Mouse (Mus musculus) heart, embryonic 16.5 days (tissue): ENCODE results near the gene Tmem138. TPM values are rescaled to one million over a fixed set of nuclear protein-coding genes. Genes with fewer than 3 reads are reported as not detected.

ENCODE experiments used
- ATAC-seq: fragments of 200-750 bp; cut with Nextera tagmentation; replicated peaks from 2 replicates; pipeline ENCODE4 v1.8.0; 2017; ENCODE audit warnings: moderate number of reproducible peaks; ENCODE audit not compliant: insufficient read depth, low FRiP score; ENCODE audit errors: extremely low read depth
- H3K27ac ChIP-seq: fragments of 300-500 bp; sonication (generic); 2 replicates; pipeline ENCODE4 v1.5.1; 2014; ENCODE audit warnings: mild to moderate bottlenecking, low read length, control low read depth, moderate library complexity
- H3K27me3 ChIP-seq: fragments of 300-500 bp; sonication (generic); 2 replicates; pipeline ENCODE4 v1.6.1; 2014; ENCODE audit warnings: low read length, mixed read lengths; ENCODE audit not compliant: control insufficient read depth, insufficient read depth
- H3K36me3 ChIP-seq: fragments of 300-500 bp; sonication (generic); 2 replicates; pipeline ENCODE4 v1.6.1; 2014; ENCODE audit not compliant: control insufficient read depth, insufficient read depth
- H3K4me1 ChIP-seq: fragments of 300-500 bp; sonication (generic); 2 replicates; pipeline ENCODE4 v1.6.1; 2014; ENCODE audit warnings: low read length, mixed read lengths; ENCODE audit not compliant: control insufficient read depth, insufficient read depth
- H3K4me2 ChIP-seq: fragments of 300-500 bp; sonication (generic); 2 replicates; pipeline ENCODE4 v1.6.1; 2014; ENCODE audit warnings: low read depth, mild to moderate bottlenecking, control low read depth, low read length
- H3K4me3 ChIP-seq: fragments of 300-500 bp; sonication (generic); 2 replicates; pipeline ENCODE4 v1.5.1; 2014; ENCODE audit warnings: mild to moderate bottlenecking, control low read depth, low read length
- H3K9ac ChIP-seq: fragments of 300-500 bp; sonication (generic); 2 replicates; pipeline ENCODE4 v1.6.1; 2014; ENCODE audit warnings: low read length, control low read depth
- H3K9me3 ChIP-seq: fragments of 300-500 bp; sonication (generic); replicated peaks from 2 replicates; pipeline ENCODE4 v1.6.1; 2016; ENCODE audit warnings: low read length; ENCODE audit not compliant: control insufficient read depth
- WGBS: fragments of 180-500 bp; shearing (Covaris S2); extraction: QIAGEN DNeasy Blood & Tissue Kit; methylation state at CpG from one replicate; pipeline ENCODE4 v1.1.7; 2014; 5-methylcytosine and 5-hydroxymethylcytosine counted together
- polyA plus RNA-seq: library from polyadenylated mRNA; unstranded; fragments of >200 nt; fragmentation: Nextera tagmentation; extraction: Ambion mirVana; gene quantifications from 2 replicates; pipeline ENCODE4 v1.2.1, GENCODE M21; 2015

Tmem138 gene
- polyA plus RNA-seq, 1 experiment from 2014 or later = 25.1 TPM

GRCm38 (mm10) chr19:10602247-10602769 is 25.1 kb upstream of the Tmem138 start:
- WGBS = 14% methylated on average over 6 of the region's 6 CpGs
- H3K27me3 ChIP-seq = no peaks in the 10 kb centered on the region
- no peak for ATAC-seq
- peak overlapping the region; percentile 67 for H3K4me2 ChIP-seq
- no peaks in the 10 kb centered on the region for H3K36me3 ChIP-seq
- peak overlapping the region; percentile 42 for H3K4me3 ChIP-seq
- H3K4me1 ChIP-seq = peaks cover 21% of the 10 kb centered on the region
- H3K9me3 ChIP-seq = no peaks in the 10 kb centered on the region
- peak overlapping the region; percentile 86 for H3K27ac ChIP-seq
- peak overlapping the region; percentile 72 for H3K9ac ChIP-seq

- H3K4me1 ChIP-seq = peaks cover 11% of the 10 kb centered on the region
- no peak overlapping the region for H3K27ac ChIP-seq
- no peaks in the 10 kb centered on the region for H3K9me3 ChIP-seq
- H3K4me2 ChIP-seq = no peak overlapping the region
- H3K4me3 ChIP-seq = no peak overlapping the region
- no peak overlapping the region for H3K9ac ChIP-seq
- 83% methylated on average over 2 of the region's 2 CpGs for WGBS
- H3K36me3 ChIP-seq = no peaks in the 10 kb centered on the region
- ATAC-seq = no peak
- no peaks in the 10 kb centered on the region for H3K27me3 ChIP-seq
Observed at GRCm38 (mm10) chr19:10599648-10600047, 22.5 kb upstream of the Tmem138 start.

- Histone ChIP-seq H3K36me3 (no peaks in the 10 kb centered on the region), H3K27me3 (no peaks in the 10 kb centered on the region), H3K4me3 (no peak overlapping the region), H3K4me2 (no peak overlapping the region), H3K9me3 (no peaks in the 10 kb centered on the region), H3K27ac (no peak overlapping the region), H3K9ac (no peak overlapping the region), H3K4me1 (peaks cover 9% of the 10 kb centered on the region; the same call in 1 of the 2 replicates)
- WGBS = 31% methylated on average over 3 of the region's 3 CpGs
- no peak for ATAC-seq
Observed at GRCm38 (mm10) chr19:10598188-10598587, 21.0 kb upstream of the Tmem138 start.

GRCm38 (mm10) chr19:10591659-10592377 is 14.7 kb upstream of the Tmem138 start:
- Histone ChIP-seq H3K9ac (no peak overlapping the region), H3K36me3 (peaks cover 6% of the 10 kb centered on the region), H3K4me1 (no peaks in the 10 kb centered on the region), H3K27me3 (no peaks in the 10 kb centered on the region), H3K4me2 (no peak overlapping the region), H3K9me3 (no peaks in the 10 kb centered on the region), H3K4me3 (no peak overlapping the region), H3K27ac (no peak overlapping the region)
- WGBS = 88% methylated on average over 6 of the region's 6 CpGs
- no peak for ATAC-seq

GRCm38 (mm10) chr19:10590301-10590700 is 13.1 kb upstream of the Tmem138 start:
- Histone ChIP-seq H3K9ac (no peak overlapping the region), H3K9me3 (no peaks in the 10 kb centered on the region), H3K4me3 (no peak overlapping the region), H3K4me2 (no peak overlapping the region), H3K27me3 (no peaks in the 10 kb centered on the region), H3K36me3 (peaks cover 6% of the 10 kb centered on the region), H3K27ac (no peak overlapping the region), H3K4me1 (no peaks in the 10 kb centered on the region)
- WGBS = 70% methylated on average over 3 of the region's 3 CpGs
- ATAC-seq = no peak

GRCm38 (mm10) chr19:10589127-10589857 is 12.1 kb upstream of the Tmem138 start:
- 63% methylated on average over 5 of the region's 5 CpGs for WGBS
- H3K9me3 ChIP-seq = no peaks in the 10 kb centered on the region
- no peak overlapping the region for H3K4me2 ChIP-seq
- H3K4me3 ChIP-seq = no peak overlapping the region
- no peaks in the 10 kb centered on the region for H3K4me1 ChIP-seq
- H3K27me3 ChIP-seq = no peaks in the 10 kb centered on the region
- no peak overlapping the region for H3K27ac ChIP-seq
- H3K36me3 ChIP-seq = peaks cover 8% of the 10 kb centered on the region
- H3K9ac ChIP-seq = no peak overlapping the region
- no peak for ATAC-seq

- H3K9me3 ChIP-seq = no peaks in the 10 kb centered on the region
- ATAC-seq = no peak
- H3K4me1 ChIP-seq = no peaks in the 10 kb centered on the region; the same call in 1 of the 2 replicates
- H3K4me3 ChIP-seq = no peak overlapping the region
- no peak overlapping the region for H3K4me2 ChIP-seq
- 84% methylated on average over 8 of the region's 8 CpGs for WGBS
- no peaks in the 10 kb centered on the region for H3K27me3 ChIP-seq
- H3K27ac ChIP-seq = no peak overlapping the region
- H3K9ac ChIP-seq = no peak overlapping the region
- H3K36me3 ChIP-seq = peaks cover 8% of the 10 kb centered on the region
Observed at GRCm38 (mm10) chr19:10587231-10587630, 10.1 kb upstream of the Tmem138 start.

GRCm38 (mm10) chr19:10585112-10585511 is 8.0 kb upstream of the Tmem138 start:
- Histone ChIP-seq H3K9me3 (no peaks in the 10 kb centered on the region), H3K9ac (no peak overlapping the region), H3K4me3 (no peak overlapping the region), H3K36me3 (peaks cover 6% of the 10 kb centered on the region), H3K4me2 (no peak overlapping the region), H3K27me3 (no peaks in the 10 kb centered on the region), H3K27ac (no peak overlapping the region), H3K4me1 (no peaks in the 10 kb centered on the region; the same call in 1 of the 2 replicates)
- 87% methylated on average over 8 of the region's 8 CpGs for WGBS
- no peak for ATAC-seq
